Mouse (Mus musculus) macrophage (primary cell): ENCODE data around the gene Blzf1. TPM values are rescaled to one million over a fixed set of nuclear protein-coding genes. Genes with fewer than 3 reads are reported as not detected.
A peak's percentile ranks its signal among the peaks of the same experiment; 100 is the strongest.

Experiments used
- H3K27ac ChIP-seq: fragments of 350-480 bp; formaldehyde crosslinking; 2 replicates; pipeline ENCODE4 v1.9.0; 2021
- H3K36me3 ChIP-seq: fragments of 350-480 bp; formaldehyde crosslinking; 2 replicates; pipeline ENCODE4 v1.9.0; 2021; ENCODE audit errors: inconsistent target
- H3K4me3 ChIP-seq: fragments of 350-480 bp; formaldehyde crosslinking; 2 replicates; pipeline ENCODE4 v1.9.0; 2021; ENCODE audit errors: inconsistent target
- H3K79me2 ChIP-seq: fragments of 350-480 bp; formaldehyde crosslinking; 2 replicates; pipeline ENCODE4 v1.9.0; 2021; ENCODE audit errors: inconsistent target
- WGBS: methylation state at CpG from one replicate; pipeline ENCODE4 v1.1.7; 2026; ENCODE audit warnings: inconsistent platforms; ENCODE audit not compliant: missing documents; 5-methylcytosine and 5-hydroxymethylcytosine counted together
- polyA plus RNA-seq: library from polyadenylated mRNA; stranded (reverse); fragments of 250-400 nt; gene quantifications from 3 replicates; pipeline ENCODE4 v1.2.4, GENCODE M21; 2018; ENCODE audit warnings: inconsistent platforms

Gene Blzf1
- polyA plus RNA-seq, 1 experiment from 2014 or later, result 21.5 TPM

DNA sequence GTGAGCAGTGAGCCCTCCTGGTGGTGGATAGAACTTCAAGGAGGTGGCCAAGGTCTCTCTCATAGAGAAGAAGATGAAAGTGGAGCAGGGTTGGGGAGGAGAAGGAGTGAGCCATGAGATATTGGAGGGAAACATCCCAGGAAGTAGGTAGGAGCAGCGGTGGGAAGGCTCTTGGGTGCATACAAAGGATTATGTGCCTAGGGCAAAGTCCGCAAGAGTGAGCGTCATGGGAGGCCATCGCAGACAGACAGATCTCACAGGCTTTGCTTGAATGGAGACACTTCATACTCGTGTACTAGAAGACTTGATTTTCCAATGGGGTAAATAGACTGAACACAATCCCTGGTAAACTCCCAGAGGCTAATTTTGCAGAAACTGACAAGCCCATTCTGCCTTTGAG lies 11.2 kb upstream of the Blzf1 start:
- H3K4me3 ChIP-seq, result no peak overlapping the region
- 97% methylated on average over 5 of the region's 5 CpGs for WGBS
- no peaks in the 10 kb centered on the region for H3K79me2 ChIP-seq
- no peak overlapping the region for H3K27ac ChIP-seq
- H3K36me3 ChIP-seq, result no peaks in the 10 kb centered on the region

DNA sequence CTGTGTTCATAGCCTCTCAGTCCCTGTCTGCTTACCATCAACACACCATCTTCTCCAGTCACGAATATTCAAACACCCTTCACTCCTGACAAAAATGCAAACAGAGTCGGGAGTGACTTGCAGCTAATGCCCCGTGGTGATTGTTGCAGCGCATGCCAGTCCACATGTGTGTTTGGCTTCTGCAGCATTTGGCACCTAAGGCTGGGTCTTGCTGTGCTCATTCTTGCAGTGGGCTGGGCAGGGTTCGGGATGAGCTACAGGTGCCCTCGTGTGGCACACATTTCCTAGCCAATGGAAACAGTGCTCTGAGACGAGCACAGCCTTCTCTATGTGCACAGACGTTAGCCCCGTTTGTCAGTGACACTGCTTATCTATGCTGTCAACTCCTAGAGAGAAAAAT lies 10.0 kb upstream of the Blzf1 start:
- WGBS, result 87% methylated on average over 9 of the region's 9 CpGs
- no peaks in the 10 kb centered on the region for H3K79me2 ChIP-seq
- no peak overlapping the region for H3K27ac ChIP-seq
- no peak overlapping the region for H3K4me3 ChIP-seq
- H3K36me3 ChIP-seq, result no peaks in the 10 kb centered on the region

DNA sequence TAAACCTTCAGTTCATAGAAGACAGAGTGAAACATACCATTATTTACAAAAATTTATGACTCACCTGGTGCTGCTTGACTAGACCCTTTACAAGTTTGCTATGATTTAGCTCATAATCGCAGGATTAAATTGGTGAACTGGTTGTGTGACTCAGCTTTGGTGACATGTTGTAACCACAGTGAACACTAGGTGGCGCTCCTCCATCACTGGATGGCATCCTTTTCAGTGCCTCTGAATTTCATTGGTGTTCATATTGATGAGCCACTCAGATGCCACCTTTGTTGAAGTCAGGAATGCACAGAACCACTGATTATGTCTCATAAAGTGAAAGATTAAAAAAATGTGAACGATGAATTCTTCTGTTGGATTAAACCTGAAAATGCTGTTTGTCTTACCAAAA lies 9.4 kb upstream of the Blzf1 start:
- Histone ChIP-seq H3K4me3 (no peak overlapping the region), H3K27ac (no peak overlapping the region), H3K79me2 (no peaks in the 10 kb centered on the region), H3K36me3 (no peaks in the 10 kb centered on the region)
- 25% methylated on average over 3 of the region's 3 CpGs for WGBS

DNA sequence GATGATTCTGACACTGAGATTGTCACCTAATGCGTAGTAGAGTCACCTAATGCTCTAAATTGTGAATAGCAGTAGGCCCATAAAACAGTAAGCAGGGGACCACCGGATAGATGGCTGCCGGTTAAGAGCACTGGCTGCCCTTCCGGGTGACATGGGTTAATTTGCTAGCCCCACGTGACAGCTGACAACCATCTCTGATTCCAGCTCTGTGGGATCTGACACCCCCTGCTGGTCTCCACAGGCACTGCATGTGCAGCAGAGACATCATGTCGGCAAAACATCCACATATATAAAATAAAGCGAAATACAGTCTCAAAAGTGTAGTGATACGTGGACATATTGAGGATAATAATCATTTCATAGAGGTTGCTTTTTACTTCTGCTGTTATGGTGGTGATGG lies 8.0 kb upstream of the Blzf1 start:
- WGBS, result 91% methylated on average over 7 of the region's 8 CpGs
- Histone ChIP-seq H3K36me3 (no peaks in the 10 kb centered on the region), H3K4me3 (no peak overlapping the region), H3K79me2 (no peaks in the 10 kb centered on the region), H3K27ac (no peak overlapping the region)

DNA sequence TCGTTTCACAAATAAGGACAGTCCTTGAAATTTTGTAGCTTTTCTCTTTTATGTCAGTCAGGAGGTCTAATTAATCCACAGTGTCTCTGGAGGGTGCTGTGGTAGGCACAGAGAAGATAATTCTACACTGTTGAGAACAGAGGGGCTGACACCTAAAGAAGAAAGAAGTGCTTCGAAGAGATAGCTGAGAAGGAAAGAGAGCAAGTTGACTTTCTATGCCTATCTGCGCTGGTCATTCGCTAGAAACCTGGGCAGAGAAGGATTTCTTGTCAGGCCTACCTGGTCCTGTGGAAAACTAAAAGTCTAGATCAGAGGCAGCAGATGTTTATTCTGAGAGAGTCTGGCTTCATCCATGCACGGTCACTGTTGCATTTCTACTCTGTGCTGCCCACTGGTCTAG lies 6.8 kb upstream of the Blzf1 start:
- no peak overlapping the region for H3K27ac ChIP-seq
- no peaks in the 10 kb centered on the region for H3K36me3 ChIP-seq
- 92% methylated on average over 5 of the region's 5 CpGs for WGBS
- H3K79me2 ChIP-seq, result no peaks in the 10 kb centered on the region
- H3K4me3 ChIP-seq, result no peak overlapping the region

DNA sequence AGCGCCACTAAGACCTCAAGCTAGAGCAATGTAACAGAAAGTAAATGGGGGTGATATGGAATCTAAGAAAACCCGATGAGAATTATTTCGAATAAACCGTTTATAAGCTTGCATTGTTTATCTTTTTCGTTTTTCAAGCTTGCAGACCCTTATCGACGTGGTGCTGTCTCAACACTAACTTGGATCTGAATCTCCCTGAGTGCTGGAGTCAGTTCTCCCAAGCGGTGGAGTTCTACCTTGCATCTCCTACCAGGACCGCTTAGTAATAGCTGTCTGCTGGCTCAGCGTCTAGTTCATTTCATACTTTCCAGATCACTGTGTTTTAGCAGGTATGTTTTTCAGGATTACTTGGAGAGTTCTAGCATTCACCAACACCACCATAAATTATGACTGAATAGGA lies 633 bp upstream of the Blzf1 start:
- Histone ChIP-seq H3K4me3 (peak overlapping the region; percentile 96), H3K36me3 (peaks cover 3% of the 10 kb centered on the region; the same call in 1 of the 2 replicates), H3K27ac (peak overlapping the region; percentile 76), H3K79me2 (peaks cover 34% of the 10 kb centered on the region)
- WGBS, result 11% methylated on average over 10 of the region's 10 CpGs

DNA sequence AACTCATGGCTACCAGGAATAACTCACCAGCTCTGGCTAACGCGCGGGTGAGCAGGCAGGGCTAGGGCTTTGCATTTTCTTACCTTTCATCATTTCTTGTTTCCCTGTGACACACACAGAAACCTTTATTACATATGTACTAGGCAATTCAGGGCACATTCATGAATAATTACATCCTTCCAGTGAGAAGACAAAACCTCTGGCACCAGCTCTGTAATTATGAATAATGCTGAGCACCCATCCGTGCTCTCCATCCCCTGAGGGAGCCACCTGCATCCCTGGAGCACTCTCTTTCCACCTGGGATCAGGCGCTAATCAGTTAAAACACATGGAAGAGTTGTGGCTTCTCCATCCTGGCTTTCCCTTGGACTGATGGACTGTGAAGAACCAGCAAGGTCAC lies 3.5 kb downstream of the Blzf1 start, which contains the start of gene Nme7:
Nme7 (plus strand) TSS at position 301 of the 400 bp plus-strand sequence.
- H3K36me3 ChIP-seq, result peaks cover 22% of the 10 kb centered on the region
- H3K4me3 ChIP-seq, result no peak within 1 kb of the TSS
- no peak within 1 kb of the TSS for H3K27ac ChIP-seq
- 90% methylated on average over 5 of the region's 5 CpGs for WGBS
- H3K79me2 ChIP-seq, result peaks cover 34% of the 10 kb centered on the region

DNA sequence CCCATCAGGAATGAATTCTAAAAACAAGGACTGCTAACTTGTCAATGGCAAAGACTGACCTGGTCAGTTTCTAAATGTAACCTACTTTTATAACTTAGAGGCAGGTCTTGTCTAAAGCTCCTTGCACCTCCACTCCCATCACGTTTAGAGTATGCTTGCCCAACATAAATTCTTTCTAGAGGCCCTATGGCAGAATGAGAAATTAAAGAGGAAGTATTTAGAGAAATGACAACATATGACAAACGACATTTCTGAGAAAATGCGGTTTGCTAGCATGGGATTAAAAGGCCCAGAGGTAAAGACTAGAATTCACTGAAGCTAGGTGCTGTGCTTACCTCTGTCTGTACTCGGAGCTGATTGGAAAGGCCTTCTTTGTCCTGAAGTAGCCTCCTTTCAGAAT lies 5.3 kb downstream of the Blzf1 start:
- no peak overlapping the region for H3K4me3 ChIP-seq
- peaks cover 34% of the 10 kb centered on the region for H3K79me2 ChIP-seq
- H3K36me3 ChIP-seq, result peaks cover 31% of the 10 kb centered on the region
- H3K27ac ChIP-seq, result no peak overlapping the region
- WGBS, result 8% methylated on average over 4 of the region's 4 CpGs

DNA sequence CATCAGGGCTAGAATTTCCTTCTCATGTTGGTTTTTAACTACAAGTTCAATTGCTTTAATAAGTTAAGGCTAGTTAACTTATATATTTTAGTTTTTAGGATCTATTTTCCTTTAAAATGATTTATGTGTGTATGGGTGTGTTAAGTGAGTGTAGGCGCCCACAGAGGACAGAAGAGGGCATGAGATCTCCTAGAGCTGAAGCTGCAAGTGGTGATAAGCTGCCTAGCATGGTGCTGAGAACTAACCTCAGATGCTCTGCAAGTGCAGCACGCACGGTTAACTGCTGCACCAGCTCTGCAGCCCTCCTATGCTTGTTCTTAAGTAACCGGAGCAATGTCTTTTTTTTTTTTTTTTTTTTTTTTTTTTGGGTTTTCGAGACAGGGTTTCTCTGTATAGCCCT lies 10.8 kb downstream of the Blzf1 start:
- no peak overlapping the region for H3K27ac ChIP-seq
- peaks cover 63% of the 10 kb centered on the region for H3K36me3 ChIP-seq
- WGBS, result 96% methylated on average over 3 of the region's 5 CpGs
- no peak overlapping the region for H3K4me3 ChIP-seq
- no peaks in the 10 kb centered on the region for H3K79me2 ChIP-seq

DNA sequence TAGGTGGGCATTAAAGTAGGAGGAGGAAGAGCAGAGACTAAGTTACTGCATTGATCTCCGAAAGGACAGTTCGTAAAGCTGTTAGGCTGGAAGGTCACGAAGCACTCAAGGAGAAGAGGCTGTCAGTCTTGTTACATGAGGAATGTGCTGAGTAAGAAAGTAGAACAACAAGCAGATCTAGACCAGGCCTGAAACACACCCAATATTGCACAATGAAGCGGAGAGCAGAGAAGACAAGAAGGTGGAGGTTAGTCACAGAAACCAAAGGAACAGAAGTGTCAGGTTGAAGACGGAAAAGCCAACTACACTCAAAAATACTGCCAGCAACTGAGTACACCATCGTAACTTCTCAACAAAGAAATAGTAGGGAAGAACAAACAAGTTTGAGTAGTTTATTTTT lies 13.2 kb downstream of the Blzf1 start:
- H3K27ac ChIP-seq, result no peak overlapping the region
- 90% methylated on average over 6 of the region's 6 CpGs for WGBS
- peaks cover 57% of the 10 kb centered on the region for H3K36me3 ChIP-seq
- no peaks in the 10 kb centered on the region for H3K79me2 ChIP-seq
- H3K4me3 ChIP-seq, result no peak overlapping the region

DNA sequence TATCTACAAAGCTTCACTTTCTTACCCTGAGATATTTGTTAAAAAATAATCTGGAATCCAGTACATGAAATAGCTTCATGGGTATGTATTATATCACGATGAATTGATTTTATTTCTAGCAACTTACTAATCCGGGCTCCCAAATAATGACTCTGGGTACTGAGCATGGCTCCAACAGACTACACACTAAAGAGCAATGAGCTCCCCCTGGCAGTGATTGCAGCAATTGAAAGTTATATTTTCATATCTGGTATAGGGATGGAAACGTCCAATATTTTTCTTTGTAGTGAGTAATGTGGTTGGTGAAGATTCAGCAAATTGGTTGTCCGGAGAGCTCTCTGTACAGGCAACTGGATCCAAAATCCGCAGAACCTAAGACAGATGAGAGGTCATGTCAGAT lies 15.2 kb downstream of the Blzf1 start:
- Histone ChIP-seq H3K36me3 (peaks cover 46% of the 10 kb centered on the region), H3K27ac (no peak overlapping the region), H3K4me3 (no peak overlapping the region), H3K79me2 (no peaks in the 10 kb centered on the region)
- WGBS, result 95% methylated on average over 5 of the region's 5 CpGs

DNA sequence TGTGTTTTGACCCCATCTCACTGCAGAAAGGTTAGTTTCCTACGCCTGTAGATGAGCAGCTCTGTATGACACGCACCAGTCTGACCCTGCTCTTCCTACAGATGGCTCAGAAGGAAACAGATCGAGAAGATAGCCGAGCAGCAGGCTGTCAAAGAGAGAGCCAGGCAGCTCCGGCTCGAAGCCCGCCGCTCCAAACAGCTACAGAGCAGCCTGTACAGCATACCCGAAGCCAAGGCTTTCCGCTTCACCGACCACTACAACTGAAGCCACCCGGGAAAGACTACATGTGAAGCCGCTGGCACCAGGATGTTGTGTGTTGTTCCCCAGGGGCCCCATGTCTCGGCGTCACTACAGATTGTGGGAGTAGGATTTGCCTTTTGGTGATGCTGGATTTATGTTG lies 19.9 kb downstream of the Blzf1 start:
- Histone ChIP-seq H3K27ac (no peak overlapping the region), H3K4me3 (no peak overlapping the region), H3K36me3 (peaks cover 20% of the 10 kb centered on the region), H3K79me2 (no peaks in the 10 kb centered on the region)
- WGBS, result 92% methylated on average over 15 of the region's 15 CpGs

DNA sequence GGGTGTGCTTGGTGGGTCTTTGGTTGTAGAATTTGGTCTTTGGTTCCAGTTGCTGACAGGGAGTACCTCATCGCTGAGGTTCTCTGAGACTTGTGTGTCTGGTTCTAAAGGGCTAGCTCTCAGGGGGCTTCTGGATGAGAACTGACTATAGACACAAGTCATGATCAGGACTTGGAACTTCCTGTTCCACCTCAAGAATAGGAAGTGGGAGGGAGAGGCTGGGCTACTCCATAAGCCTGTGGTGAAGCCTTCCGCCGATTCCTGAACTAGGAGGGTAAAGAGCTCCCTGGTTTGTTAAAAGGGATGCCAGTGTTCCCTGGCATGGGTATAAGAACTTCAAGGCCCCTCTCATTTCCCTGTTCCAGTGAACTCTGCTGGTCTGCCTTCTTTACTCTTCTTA lies 23.3 kb downstream of the Blzf1 start:
- Histone ChIP-seq H3K79me2 (no peaks in the 10 kb centered on the region), H3K4me3 (no peak overlapping the region), H3K27ac (no peak overlapping the region), H3K36me3 (no peaks in the 10 kb centered on the region)
- 85% methylated on average over 3 of the region's 3 CpGs for WGBS

DNA sequence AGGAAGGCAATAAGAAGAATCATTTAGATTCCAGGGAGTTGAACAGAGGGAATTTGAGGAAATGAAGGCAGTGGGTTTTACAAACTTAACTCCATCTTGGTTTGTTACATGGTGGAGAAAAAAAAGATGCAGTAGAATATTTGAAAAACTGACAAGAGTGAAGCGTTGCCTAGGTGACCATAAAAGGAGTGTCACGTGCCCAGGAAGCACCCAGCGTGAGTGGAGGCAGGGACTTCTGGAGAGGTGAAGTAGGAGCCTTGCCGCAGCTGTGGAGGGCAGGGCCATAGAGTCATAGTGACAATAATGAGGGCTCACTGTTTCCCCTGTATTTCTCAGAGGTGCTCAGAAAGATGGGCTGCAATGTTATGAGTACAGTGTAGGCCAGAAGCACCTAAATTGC lies 28.0 kb downstream of the Blzf1 start:
- Histone ChIP-seq H3K36me3 (no peaks in the 10 kb centered on the region), H3K27ac (no peak overlapping the region), H3K79me2 (no peaks in the 10 kb centered on the region), H3K4me3 (no peak overlapping the region)
- WGBS, result 87% methylated on average over 4 of the region's 4 CpGs

DNA sequence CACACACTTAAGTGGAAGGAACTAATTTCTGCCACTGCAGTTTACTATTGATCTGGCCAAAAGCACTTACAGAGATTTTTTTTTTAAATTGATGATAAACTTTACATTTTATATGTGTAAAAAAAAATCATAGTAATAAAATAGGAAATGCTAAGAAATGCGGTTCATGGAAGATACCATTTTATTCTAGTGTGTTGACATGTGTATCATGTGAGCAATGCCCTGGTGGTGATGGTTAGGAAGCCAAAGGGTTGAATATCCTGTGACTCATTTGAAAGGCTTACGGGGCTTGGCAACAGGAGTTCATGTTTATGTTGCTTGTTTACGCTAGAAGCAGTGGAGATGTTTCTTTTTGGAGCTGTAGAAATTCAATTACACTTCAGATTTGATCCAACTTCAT lies 30.7 kb downstream of the Blzf1 start:
- H3K36me3 ChIP-seq, result no peaks in the 10 kb centered on the region
- H3K79me2 ChIP-seq, result no peaks in the 10 kb centered on the region
- H3K27ac ChIP-seq, result no peak overlapping the region
- H3K4me3 ChIP-seq, result no peak overlapping the region
- 85% methylated on average over 3 of the region's 3 CpGs for WGBS

DNA sequence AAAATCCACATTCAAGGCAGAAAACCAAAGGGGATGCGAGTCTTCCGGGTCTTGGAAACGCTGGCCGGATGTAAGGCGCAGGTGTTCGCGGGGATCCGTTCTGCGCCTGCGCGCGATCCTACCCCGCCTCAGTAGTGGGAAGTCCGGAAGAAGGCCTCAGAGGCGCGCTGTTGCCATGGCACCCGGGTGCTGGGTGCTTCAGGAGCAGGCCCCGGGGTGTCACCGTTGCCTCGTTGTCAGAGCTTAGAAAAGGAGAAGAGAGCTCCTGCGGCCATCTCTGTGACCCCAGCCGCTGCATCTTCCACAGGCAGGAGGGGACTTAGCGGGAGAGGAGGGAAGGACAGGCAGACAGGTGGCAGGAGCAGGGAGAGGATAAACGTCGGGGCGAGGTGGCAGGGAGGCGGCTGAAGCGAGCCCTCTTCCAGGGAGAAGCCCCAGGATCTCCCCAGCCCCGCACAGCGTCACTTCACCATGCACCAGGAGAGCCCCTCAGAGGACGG lies 31.8 kb downstream of the Blzf1 start, which contains the start of gene Ccdc181:
Ccdc181 (plus strand) TSS at position 131 of the 500 bp plus-strand sequence.
- peak within 1 kb of the TSS; percentile 66 for H3K4me3 ChIP-seq
- H3K79me2 ChIP-seq, result no peaks in the 10 kb centered on the region
- no peaks in the 10 kb centered on the region for H3K36me3 ChIP-seq
- H3K27ac ChIP-seq, result peak within 1 kb of the TSS; percentile 12; the same call in 1 of the 2 replicates
- under 1% methylated on average over 31 of the region's 31 CpGs for WGBS
